Mouse (Mus musculus): ENCODE results near the gene Tmprss11d. TPM values are rescaled to one million over a fixed set of nuclear protein-coding genes. Genes with fewer than 3 reads are reported as not detected.
A peak's percentile ranks its signal among the peaks of the same experiment; 100 is the strongest.

The Tmprss11d gene
- polyA plus RNA-seq (2012; rRNA removed): not detected in 2 replicates

GRCm38 (mm10) chr5:86373320-86373719, at the start of gene Tmprss11d:
Tmprss11d (minus strand) TSS chr5:86373420.
- TF ChIP-seq POLR2A (IDR thresholded peaks at IDR 0.05; ENCODE audit: borderline replicate concordance, extremely low read depth, insufficient read depth, insufficient read length, poor library complexity, severe bottlenecking) (no peak), CTCF (IDR thresholded peaks at IDR 0.05; ENCODE audit: borderline replicate concordance, extremely low read depth, insufficient read depth, insufficient read length) (no peak)
- no peak for DNase-seq (ENCODE audit: low read depth)

- no peak for TF ChIP-seq POLR2A (IDR thresholded peaks at IDR 0.05; ENCODE audit: borderline replicate concordance, extremely low read depth, insufficient read depth, insufficient read length, poor library complexity, severe bottlenecking)
- TF ChIP-seq CTCF (IDR thresholded peaks at IDR 0.05; ENCODE audit: borderline replicate concordance, extremely low read depth, insufficient read depth, insufficient read length): no peak
- peak; percentile 68 for DNase-seq (ENCODE audit: low read depth)
These were observed 48.3 kb upstream of the Tmprss11d start for GRCm38 (mm10) chr5:86421323-86422028.

- DNase-seq (ENCODE audit: low read depth): peak; percentile 39
- peak; percentile 48; the same call in 1 of the 2 replicates for TF ChIP-seq CTCF (IDR thresholded peaks at IDR 0.05; ENCODE audit: borderline replicate concordance, extremely low read depth, insufficient read depth, insufficient read length)
- TF ChIP-seq POLR2A (IDR thresholded peaks at IDR 0.05; ENCODE audit: borderline replicate concordance, extremely low read depth, insufficient read depth, insufficient read length, poor library complexity, severe bottlenecking): no peak
These were observed 46.3 kb upstream of the Tmprss11d start for GRCm38 (mm10) chr5:86419494-86419893.

- TF ChIP-seq CTCF (IDR thresholded peaks at IDR 0.05; ENCODE audit: borderline replicate concordance, extremely low read depth, insufficient read depth, insufficient read length) (no peak), POLR2A (IDR thresholded peaks at IDR 0.05; ENCODE audit: borderline replicate concordance, extremely low read depth, insufficient read depth, insufficient read length, poor library complexity, severe bottlenecking) (no peak)
These were observed 41.1 kb upstream of the Tmprss11d start for GRCm38 (mm10) chr5:86414280-86414679.

GRCm38 (mm10) chr5:86410815-86411214, 37.6 kb upstream of the Tmprss11d start:
- DNase-seq (ENCODE audit: low read depth): peak; percentile 43
- TF ChIP-seq POLR2A (IDR thresholded peaks at IDR 0.05; ENCODE audit: borderline replicate concordance, extremely low read depth, insufficient read depth, insufficient read length, poor library complexity, severe bottlenecking): no peak
- TF ChIP-seq CTCF (IDR thresholded peaks at IDR 0.05; ENCODE audit: borderline replicate concordance, extremely low read depth, insufficient read depth, insufficient read length): peak; percentile 16; the same call in 1 of the 2 replicates

More at GRCm38 (mm10) chr5:86414280-86414679, 41.1 kb upstream of the Tmprss11d start:
- DNase-seq (ENCODE audit: low read depth): no peak

GRCm38 (mm10) chr5:86407941-86408340, 34.7 kb upstream of the Tmprss11d start:
- TF ChIP-seq CTCF (IDR thresholded peaks at IDR 0.05; ENCODE audit: borderline replicate concordance, extremely low read depth, insufficient read depth, insufficient read length) (no peak), POLR2A (IDR thresholded peaks at IDR 0.05; ENCODE audit: borderline replicate concordance, extremely low read depth, insufficient read depth, insufficient read length, poor library complexity, severe bottlenecking) (no peak)
- no peak for DNase-seq (ENCODE audit: low read depth)

- TF ChIP-seq POLR2A (IDR thresholded peaks at IDR 0.05; ENCODE audit: borderline replicate concordance, extremely low read depth, insufficient read depth, insufficient read length, poor library complexity, severe bottlenecking): no peak
- TF ChIP-seq CTCF (IDR thresholded peaks at IDR 0.05; ENCODE audit: borderline replicate concordance, extremely low read depth, insufficient read depth, insufficient read length): no peak
- DNase-seq (ENCODE audit: low read depth): no peak
These were observed 34.0 kb upstream of the Tmprss11d start for GRCm38 (mm10) chr5:86407191-86407590.

- TF ChIP-seq POLR2A (IDR thresholded peaks at IDR 0.05; ENCODE audit: borderline replicate concordance, extremely low read depth, insufficient read depth, insufficient read length, poor library complexity, severe bottlenecking) (no peak), CTCF (IDR thresholded peaks at IDR 0.05; ENCODE audit: borderline replicate concordance, extremely low read depth, insufficient read depth, insufficient read length) (no peak)
- DNase-seq (ENCODE audit: low read depth): no peak
These were observed 13.7 kb downstream of the Tmprss11d start for GRCm38 (mm10) chr5:86359412-86359985.

- TF ChIP-seq POLR2A (IDR thresholded peaks at IDR 0.05; ENCODE audit: borderline replicate concordance, extremely low read depth, insufficient read depth, insufficient read length, poor library complexity, severe bottlenecking): no peak
- TF ChIP-seq CTCF (IDR thresholded peaks at IDR 0.05; ENCODE audit: borderline replicate concordance, extremely low read depth, insufficient read depth, insufficient read length): peak; percentile 40; the same call in 1 of the 2 replicates
These were observed 20.3 kb downstream of the Tmprss11d start for GRCm38 (mm10) chr5:86352966-86353365.

GRCm38 (mm10) chr5:86318018-86318956, 54.9 kb downstream of the Tmprss11d start:
- peak; percentile 13 for DNase-seq (ENCODE audit: low read depth)

More at GRCm38 (mm10) chr5:86352966-86353365, 20.3 kb downstream of the Tmprss11d start:
- DNase-seq (ENCODE audit: low read depth): peak; percentile 72

- no peak for TF ChIP-seq CTCF (IDR thresholded peaks at IDR 0.05; ENCODE audit: borderline replicate concordance, extremely low read depth, insufficient read depth, insufficient read length)
- DNase-seq (ENCODE audit: low read depth): peak; percentile 14
These were observed 67.1 kb downstream of the Tmprss11d start for GRCm38 (mm10) chr5:86306116-86306515.
